Mouse (Mus musculus): ENCODE data around the gene Epb41l4b.

- TF ChIP-seq CTCF (IDR thresholded peaks at IDR 0.05; ENCODE audit: low read depth), result no peak
- no peak for TF ChIP-seq EP300 (IDR thresholded peaks at IDR 0.05; ENCODE audit: low read depth)
Observed at GRCm38 (mm10) chr4:57142374-57143025, 737 bp downstream of the Epb41l4b start.
